Mouse (Mus musculus) cerebellum, adult 18-20 months (tissue): ENCODE measurements around the gene Ntn5.
"Not testable (repeated sequence)": the region's sequence is repeated elsewhere in the genome, so short reads cannot be mapped to it uniquely, and the experiment has no call there.

Source experiments
- DNase-seq, 2 experiments: peaks; one replicate each; pipeline ENCODE4 v3.0.0; 2021

Gene Ntn5

DNA sequence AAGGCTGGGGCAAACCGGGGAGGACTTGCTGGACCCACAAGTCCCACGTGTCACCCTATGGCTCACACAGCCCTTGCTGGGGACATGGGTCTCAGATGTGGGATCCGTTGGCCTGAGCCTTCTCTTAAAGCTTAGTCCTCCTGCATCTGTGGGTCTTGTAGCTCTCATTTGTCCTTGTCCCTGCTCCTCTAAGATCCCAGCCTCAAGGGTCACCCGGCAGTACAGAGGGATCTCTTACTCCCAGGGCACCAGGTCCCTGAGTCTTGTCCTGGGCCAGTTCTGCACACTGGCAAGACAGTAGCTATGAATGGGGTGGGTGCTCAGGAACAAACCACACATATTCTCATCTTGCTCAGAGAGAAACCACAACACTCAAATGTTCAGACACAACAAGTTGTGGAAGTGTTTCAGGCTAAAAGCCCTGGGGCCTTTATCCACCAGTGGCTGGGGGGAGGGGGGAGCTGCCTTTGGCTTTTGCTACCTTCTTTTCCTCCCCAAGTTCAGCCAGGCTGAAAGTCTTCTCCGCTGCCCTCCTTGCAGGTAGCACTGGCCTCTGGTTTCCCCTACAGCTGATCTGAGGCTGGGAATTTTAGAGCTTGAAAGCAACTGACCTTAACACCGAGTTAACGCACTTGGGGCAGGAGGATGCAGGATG, at the start of gene Ntn5:
Gene Ntn5 (plus strand): TSS at position 627 of the 655 bp plus-strand sequence.
- no peak for DNase-seq

DNA sequence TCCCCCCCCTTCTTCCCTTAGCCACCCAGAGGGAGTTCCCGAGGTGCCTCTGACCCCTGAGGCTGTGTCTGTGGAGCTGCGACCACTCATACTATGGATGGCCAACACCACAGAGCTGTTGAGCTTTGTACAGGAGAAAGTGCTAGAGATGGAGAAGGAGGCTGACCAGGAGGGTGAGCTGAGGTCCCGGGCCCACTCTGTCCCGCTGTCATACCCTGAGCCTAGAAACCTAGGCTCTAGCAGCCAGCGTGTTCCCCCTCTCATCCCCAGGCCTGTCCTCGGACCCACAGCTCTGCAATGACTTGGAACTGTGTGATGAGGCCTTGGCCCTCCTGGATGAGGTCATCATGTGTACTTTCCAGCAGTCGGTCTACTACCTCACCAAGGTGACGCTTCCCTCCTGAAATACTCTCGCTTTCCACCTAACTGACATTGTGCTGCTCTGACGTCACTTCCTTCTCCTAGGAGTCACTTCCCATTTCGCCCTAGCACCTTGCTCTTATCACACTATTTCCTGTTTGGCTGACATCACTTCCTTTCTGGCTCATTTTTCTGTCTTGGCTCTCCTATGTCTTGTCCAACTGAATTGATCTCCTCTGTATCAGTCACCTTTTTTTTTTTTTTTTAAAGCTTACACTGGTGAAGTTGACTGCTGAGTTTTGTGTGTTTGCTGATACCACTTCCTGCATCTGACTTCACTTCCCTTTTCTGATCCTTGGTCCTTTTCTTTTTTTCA, 48.7 kb upstream of the Ntn5 start:
- DNase-seq: no peak

DNA sequence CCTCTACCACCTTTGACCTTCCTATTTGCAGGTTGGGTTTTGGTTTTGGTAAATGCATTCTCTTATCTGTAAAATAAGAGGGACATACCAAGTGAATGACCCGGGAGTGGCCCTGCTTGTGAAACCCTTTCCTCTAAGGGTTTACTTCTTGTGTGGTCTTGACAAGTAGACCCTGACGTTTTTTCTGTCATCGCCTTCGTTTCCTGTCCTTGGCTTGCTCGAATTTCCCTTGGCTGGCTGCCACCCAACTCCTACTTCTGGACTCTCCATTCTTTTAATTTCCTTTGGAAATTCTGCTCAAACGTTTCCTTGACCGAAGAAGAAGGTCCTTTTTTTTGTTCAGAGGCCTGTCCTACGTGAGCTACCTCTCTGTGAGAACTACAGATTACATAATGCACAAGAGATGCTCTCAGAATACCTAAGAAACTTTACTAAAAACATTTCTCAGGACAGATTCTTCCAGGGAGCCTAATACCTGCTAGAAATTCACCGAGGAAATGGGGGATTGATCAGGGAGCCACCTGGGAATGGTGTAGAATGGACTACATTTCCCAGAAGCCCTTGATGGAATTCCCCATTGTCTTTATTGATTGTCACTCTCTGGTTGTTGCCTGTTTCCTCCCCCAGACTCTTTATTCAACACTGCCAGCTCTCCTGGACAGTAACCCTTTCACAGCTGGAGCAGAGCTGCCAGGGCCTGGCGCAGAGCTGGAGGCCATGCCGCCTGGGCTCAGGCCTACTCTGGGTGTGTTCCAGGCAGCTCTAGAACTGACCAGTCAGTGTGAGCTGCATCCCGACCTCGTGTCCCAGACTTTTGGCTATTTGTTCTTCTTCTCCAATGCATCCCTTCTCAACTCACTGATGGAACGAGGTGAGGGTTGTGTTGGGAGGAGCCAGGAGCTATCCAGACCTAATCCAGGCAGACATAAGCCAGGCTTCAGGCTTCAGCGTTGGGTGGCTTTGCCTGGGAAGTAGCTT, 47.8 kb upstream of the Ntn5 start:
- no peak for DNase-seq

DNA sequence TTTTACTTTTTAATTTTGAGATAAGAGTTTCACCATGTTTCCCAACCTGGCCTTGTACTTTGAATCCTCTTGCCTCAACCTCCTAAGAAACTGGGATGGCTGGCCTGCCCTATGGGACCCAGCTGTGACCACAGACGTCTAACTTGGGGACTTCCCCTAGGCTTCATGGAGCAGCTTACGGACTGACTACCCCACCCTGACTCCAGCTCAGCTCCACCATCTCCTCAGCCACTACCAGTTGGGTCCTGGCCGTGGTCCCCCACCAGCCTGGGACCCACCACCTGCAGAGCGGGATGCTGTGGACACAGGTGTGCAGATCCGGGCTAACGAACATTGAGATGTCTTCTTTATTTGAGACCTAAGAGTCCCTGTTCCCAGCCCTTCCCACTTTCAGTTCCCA, 46.1 kb upstream of the Ntn5 start:
- peak in 1 of 2 experiments; percentile 41 for DNase-seq

DNA sequence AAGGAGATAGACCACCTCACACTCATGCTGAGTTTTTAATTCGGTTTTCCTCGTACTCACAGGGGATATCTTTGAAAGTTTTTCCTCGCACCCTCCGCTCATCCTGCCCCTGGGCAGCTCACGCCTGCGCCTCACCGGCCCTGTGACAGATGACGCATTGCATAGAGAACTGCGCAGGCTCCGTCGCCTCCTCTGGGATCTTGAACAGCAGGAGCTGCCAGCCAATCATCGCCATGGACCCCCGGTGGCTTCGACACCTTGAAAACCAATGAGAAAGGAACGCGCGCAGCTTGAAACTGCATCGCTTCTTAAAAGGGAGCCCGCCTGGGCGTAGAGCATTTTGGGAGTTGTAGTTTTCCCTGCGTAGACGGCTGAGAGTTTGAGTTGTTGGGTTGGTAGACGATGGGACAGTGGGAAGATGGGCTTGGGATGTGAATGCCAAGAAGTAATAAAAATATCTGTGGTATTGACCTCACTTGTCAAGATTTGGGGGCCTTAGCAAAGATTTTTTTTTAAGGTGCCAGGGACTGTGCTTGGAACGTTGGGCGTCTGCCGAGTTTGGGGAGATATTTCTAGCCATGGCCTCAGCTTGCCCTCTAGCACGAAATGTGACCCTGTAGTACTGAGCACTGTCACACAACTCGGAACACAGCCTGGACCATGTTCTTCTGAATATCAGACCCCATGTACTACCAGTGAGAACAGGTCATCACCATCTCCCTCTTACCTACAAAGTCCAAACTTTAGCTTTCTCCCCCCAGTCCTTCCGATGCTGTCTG, 45.0 kb upstream of the Ntn5 start:
- peak; percentile 96 to 100 for DNase-seq

DNA sequence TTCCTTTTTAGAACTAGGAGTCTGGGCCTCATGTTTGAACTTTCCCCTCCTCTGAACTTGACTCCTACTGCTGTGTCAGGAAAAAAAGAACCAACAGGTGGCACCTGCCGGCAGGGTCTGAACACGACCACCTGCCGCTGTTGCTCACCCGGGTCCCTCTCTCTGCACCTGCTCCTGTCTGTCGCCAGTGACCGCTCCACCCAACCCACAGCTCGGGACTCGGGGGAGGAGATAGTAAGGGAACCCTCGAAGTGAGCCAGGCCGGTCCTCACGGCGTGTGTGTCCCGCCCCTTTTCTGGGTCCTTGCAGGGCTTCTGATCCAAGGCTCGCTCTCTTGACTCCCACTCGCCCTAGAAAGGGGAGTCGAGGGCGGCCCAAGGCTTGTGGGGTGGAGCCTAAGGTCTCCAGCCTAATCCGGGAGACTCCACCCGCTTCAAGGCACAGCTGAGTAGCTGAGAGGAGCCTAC, 44.2 kb upstream of the Ntn5 start, which contains the start of gene Mamstr:
Gene Mamstr (plus strand): TSS at position 417 of the 467 bp plus-strand sequence.
- DNase-seq: peak in 1 of 2 experiments; percentile 39

DNA sequence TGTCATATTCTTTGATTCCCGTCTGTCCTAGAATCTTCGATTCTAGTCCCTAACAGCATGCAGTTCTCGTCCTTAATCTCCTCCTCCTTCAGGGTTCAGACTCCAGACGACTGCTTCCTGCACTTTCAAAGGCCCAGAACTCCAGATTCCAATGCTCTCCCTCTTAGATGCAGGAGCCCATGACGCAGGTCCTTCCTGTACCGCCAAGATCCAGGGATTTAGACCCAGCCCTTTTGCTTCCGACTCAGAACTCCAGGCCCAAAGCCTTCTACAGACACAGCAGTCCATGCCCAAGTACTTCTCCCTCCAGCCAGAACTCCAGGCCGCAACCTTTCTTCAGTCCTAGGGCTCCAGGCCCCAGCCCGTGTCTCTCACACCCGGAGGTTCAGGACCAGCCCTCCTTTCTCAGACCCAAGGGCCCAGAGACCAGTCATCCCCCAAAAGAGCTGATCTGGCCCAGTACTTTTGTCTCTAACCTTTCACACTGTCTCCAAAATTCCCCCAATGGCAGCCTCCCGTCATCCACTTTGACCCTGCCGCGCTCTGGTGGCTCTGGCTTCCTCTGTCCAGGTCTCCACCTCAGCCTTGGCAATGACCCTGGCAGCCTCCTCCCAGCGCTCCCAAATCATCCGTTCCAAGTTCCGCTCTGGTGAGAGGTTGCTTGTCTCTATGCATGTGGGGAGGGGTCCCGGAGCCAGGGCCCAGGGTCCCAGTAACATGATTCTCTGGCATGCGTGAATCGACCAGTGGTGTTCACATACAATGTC, 43.4 kb upstream of the Ntn5 start:
- no peak for DNase-seq

DNA sequence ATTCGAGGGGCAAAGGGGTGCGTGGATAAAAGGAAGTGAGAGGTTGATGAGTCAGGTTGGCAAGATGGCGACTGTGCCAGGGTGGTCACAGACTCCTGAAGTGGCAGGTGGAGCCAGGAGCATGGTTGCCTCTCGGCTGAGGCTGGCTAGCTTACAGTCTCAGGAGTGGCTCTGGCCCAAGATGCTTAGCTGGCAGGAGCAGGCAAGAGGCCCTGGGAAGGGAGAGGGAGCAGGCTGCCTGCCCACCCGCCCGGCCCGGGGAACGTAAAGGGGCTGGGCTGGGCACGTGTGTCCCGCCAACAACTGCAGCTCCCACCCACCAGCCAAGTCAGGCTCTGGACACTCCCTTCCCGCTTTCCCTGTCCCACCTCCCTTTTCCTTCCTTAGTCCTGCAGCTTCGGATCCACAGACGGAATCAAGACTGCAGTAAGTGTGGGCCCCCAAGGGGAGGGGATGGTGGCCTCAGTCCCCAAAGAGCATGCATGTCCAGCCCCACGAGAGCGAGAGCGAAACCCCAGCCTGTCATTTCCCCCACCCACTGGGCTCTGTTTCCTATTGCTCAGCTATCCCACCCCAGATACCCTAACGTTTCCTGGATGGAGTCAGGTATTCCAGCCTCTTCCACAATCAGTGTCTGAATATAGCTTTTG, 42.3 kb upstream of the Ntn5 start:
- DNase-seq: peak; percentile 59 to 70

DNA sequence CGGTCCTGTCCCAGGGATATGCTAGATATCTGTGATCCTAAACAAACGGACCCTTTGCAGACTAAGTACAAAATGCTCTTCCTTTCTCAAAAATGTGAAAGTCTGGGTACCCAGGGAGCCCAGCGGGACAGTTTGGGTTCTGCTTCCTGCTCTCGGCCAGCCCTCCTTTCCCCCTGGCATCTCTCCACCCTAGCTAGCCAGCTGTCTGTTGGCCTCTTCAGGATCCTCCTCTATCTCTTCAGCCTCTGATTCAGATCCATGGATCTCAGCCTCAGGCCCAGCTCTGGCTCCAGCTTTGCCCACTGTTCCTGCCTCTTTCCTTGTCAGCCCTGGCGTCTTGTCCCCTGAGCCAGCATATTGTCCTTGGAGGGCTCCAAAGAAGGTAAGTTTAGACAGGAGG, 41.7 kb upstream of the Ntn5 start:
- DNase-seq: peak; percentile 59 to 60

DNA sequence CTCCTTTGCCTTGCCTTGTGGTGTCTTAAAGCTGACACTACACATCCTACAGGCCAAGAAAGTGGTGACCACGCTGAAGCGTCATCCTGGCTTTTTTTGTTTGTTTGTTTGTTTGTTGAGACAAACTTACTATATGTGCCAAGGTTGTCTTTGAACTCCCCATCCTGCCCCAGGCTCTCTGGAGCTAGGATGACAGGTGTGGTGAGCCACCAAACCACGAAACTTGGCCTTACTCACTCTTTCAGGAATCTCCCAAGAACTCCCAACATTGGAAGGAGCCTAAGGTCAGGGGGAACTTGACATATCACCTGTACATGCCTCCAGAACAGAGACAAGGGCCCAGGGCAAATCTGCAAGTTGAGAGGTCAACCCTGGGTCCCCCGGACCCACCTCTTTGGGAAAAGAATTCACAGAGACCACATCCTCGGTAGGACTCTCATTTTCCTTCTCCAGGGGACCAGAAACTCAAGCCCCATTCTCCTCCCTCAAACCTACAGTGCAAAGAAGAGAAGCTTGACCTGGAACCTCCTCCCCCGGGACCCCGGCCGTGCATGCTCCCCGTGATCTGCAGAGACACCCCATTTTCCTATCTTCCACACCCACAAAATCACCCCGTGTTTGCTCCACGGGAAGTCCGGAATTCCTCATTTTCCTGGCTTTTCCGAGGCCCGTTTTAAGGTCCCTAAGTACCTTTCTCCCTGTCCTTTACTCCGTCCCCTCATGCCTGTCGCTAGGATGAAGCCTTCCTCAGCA, 41.1 kb upstream of the Ntn5 start:
- peak in 1 of 2 experiments; percentile 37 for DNase-seq

DNA sequence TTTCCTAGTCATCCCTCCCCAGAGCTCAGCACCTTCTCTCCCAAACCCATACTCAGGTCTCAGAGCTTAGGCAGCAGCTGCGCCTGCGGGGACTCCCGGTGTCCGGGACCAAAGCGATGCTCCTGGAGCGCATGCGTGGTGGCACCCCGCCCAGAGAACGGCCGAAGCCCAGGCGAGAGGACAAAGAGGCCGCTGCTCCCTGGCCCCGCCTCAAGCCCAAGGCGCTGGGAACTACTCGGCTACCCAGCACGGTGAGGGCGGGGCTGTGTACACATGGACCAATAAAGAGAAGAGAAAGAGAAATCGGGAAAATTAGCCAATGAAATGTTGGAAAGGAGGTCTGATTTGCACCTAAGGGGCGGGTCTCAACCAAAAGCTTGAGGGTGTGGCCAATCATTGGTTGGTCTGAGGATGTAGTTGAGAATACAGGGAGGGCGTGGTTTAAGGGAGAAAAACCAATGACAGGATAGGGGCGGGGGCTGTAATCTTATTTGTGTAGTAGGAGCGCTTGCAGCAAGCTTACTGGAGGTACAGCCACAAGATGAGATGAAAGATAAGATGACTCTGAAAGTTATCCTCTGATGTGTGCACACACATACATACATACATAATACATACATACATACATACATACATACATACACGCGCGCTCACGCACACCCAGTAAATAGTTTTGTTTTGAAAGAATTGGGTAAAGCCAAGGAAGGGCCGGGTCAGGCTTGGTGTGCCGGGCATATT, 40.2 kb upstream of the Ntn5 start:
- peak; percentile 99 to 100 for DNase-seq

DNA sequence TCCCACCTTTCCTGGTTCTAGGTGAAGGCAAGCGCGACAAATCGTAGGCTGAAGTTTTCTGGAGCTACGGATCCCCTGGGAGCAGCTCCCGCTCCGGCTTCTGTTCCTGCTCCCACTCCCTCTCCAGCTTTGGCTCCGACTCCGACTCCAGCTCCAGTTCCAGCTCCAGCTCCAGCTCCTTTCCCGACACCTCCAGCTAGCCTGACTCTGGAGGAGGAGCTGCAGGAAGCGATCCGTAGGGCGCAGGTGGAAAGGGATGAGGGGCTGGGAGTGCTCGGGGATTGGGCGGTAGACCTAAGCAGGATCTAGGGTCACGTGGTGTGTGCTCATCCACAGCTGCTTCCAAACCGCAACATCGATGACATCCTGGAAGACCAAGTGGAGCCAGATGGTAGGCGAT, 39.6 kb upstream of the Ntn5 start:
- DNase-seq: peak; percentile 66 to 68

DNA sequence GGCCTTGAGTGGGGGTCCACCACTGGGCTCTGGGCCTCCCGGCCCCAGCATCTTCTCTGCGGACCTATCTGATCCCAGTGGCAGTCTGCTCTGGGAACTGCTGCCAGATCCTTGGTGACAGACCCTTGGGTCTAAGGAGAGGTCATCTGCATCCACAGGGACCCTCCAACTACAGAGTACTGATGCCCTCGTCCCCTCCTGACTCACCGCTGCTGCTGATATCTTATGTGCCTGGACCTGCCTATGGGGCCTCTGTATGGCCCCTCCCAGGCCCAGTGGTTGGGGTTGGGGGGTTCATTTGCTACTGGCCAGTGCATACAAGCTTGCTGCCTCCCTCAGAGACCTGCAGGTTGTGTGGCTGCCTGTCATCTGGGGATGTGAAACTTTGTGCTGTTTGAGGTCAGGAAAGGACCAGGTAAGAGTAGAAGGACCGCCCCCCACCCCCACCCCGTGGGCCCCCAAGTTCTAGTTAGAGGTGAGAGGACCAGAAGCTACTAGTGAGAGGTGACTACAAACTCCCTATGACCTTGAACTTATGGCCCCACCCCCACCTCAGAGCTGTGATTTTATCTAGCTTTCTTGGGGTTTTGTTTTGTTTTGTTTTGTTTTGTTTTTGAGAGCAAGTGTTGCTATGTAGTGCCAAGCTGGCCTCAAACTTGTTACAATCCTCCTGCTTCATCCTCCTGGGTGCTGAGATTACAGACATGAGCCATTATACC, 38.8 kb upstream of the Ntn5 start:
- DNase-seq: peak in 1 of 2 experiments; percentile 32

DNA sequence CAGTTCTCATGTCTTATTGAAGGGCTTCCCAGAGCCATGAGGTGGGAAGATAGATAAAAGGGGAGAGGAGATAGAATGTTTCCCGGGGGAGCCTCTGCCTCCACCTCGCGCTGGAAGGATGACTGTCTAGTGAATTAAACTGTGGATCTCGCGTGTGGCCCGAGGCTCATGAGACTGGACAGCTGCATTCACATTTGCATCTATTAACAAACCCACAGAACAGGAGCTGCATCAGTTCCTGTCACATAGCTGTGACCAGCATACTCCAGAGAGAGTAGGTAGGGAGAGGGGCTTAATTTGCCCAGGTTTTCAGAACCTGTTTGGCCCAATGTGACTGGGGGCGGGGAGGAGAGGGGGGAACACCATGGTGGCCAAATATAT, 38.2 kb upstream of the Ntn5 start:
- no peak for DNase-seq

DNA sequence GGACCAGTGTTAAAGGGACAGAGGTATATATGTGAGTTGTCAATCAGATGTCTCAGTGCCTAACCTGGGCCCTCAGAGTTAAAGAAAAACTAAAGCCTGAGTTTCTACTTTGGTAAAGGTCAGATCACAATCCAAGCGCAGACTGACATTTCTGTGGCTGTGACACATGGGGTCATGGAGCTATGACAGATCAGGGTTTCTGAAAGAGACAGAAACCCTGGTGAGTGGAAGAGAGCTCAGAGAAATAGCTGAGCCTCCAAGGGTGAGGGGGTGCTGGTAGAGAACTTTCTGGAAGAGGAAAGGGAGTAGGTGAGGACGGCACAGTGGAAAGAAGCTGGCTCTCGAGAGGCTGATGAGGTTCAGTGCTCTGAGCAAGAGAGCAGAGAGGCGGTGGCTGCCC, 37.2 kb upstream of the Ntn5 start:
- DNase-seq: no peak

DNA sequence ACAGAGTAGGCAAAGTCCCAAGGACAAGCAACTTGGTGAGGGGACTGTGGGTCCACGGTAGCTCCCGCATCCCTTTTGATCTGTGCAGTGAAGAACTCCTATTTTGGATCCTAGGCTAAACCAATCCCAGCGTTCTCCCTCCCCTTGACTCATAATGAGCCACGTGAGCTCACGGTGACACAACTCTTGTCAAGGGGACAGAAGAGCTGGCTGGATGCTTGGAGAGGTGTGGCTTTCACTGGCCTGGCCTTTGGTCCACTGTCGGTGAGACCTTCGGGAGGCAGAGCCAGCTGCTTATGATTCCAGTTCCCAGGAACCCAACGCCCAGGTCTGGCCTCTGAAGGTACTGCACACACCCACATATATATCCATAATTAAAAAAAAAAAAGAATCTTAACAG, 34.5 kb upstream of the Ntn5 start:
- no peak for DNase-seq

DNA sequence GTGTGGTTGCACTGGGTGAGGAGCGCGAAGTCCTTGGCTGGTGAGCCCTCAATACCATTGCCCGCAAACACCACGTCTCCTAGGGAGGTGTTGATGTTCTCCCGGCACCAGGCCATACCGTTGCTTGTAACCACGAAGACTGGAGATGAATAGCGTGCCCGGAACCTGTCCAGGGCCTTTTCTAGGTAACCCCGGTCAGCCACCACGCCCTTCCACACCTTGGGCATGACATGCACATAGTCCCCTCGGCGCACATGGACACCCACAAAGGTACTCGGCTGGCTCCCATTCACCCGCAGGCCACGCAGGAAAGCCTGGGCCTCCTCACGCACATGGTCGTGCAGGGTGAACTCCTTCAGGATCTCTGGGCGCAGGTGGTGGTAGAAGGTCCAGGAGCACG, 33.3 kb upstream of the Ntn5 start:
- not testable (repeated sequence) for DNase-seq

DNA sequence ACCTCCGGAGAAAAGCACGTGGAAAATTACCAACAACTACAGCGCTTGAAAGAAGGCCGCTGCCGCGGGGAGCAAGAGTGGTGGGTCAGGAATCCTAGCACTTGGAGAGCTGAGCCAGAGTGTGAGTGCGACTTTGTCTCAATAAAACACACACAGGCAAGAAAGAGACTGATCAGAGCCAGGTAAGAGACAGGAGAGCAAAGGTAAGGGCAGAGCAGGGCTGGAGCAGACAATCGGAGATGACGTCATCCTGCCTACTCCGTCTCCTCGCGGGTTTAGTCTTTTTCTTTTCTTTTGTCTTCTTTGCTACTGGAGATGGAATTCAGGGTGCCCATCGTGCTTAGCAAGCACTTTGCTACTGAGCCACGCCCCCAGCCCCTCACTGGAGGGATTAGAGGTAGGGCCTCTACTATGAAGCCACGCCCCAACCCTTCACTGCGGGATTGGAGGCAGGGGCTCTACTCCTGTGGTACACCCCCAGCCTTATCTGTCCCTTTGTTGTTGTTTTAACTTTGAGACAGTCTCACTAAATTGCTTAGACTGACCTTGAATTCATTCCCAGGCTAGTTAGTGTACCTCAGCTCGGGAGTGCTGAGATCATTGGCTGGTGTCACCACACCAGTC, 29.3 kb upstream of the Ntn5 start:
- DNase-seq: no peak
